Mouse (Mus musculus) CH12.LX (cell line): ENCODE data around the gene Sp100. TPM values are rescaled to one million over a fixed set of nuclear protein-coding genes. Genes with fewer than 3 reads are reported as not detected.

Experiments used
- DNase-seq: peaks from one replicate; pipeline ENCODE4 v3.0.0-alpha.2; 2013; ENCODE audit errors: extremely low read depth
- H3K27ac ChIP-seq: 2 replicates; pipeline ENCODE4 v1.5.1; 2012; ENCODE audit warnings: low read depth, mild to moderate bottlenecking, control low read depth, moderate library complexity; ENCODE audit not compliant: insufficient read depth
- H3K27me3 ChIP-seq: replicated peaks from 2 replicates; pipeline ENCODE3; 2012; ENCODE audit warnings: inconsistent platforms
- H3K36me3 ChIP-seq, 2 experiments: replicated peaks in 1 of 2; 2 replicates each; pipeline versions ENCODE3 to v1.6.1; 2012; ENCODE audit warnings: inconsistent platforms in 1 of 2, low read length in 1 of 2, mild to moderate bottlenecking in 1 of 2, mixed read lengths in 1 of 2, moderate library complexity in 1 of 2; ENCODE audit not compliant: control insufficient read depth in 1 of 2, insufficient read depth in 1 of 2
- H3K4me1 ChIP-seq, 2 experiments: 2 replicates each; pipeline ENCODE4 v1.6.1; 2012; ENCODE audit warnings: inconsistent platforms in 1 of 2, moderate library complexity in 1 of 2; ENCODE audit not compliant: insufficient read depth in 2 of 2, control insufficient read depth in 1 of 2
- H3K4me2 ChIP-seq: 2 replicates; pipeline ENCODE4 v1.6.1; 2012; ENCODE audit warnings: low read depth, mild to moderate bottlenecking, control low read depth; ENCODE audit not compliant: poor library complexity, insufficient read depth, severe bottlenecking
- H3K4me3 ChIP-seq, 3 experiments: fragments of 150-350 bp in 1 of 3; sonication (generic) in 1 of 3; replicated peaks in 1 of 3; 2 replicates each; pipeline versions ENCODE3 to v1.5.1; 2011 to 2012; ENCODE audit warnings: low read depth in 2 of 3, low read length in 2 of 3, mild to moderate bottlenecking in 2 of 3, moderate library complexity in 2 of 3, control low read depth in 1 of 3, improper control_type of control experiment in 1 of 3, inconsistent platforms in 1 of 3, mixed read lengths in 1 of 3; ENCODE audit not compliant: poor library complexity in 1 of 3
- H3K79me2 ChIP-seq: replicated peaks from 2 replicates; pipeline ENCODE4 v1.6.1; 2012; ENCODE audit warnings: mild to moderate bottlenecking, moderate library complexity; ENCODE audit not compliant: control insufficient read depth, poor library complexity, insufficient read depth, severe bottlenecking; ENCODE audit errors: extremely low read depth
- H3K9ac ChIP-seq: 2 replicates; pipeline ENCODE4 v1.6.1; 2012; ENCODE audit warnings: low read depth, mild to moderate bottlenecking, control low read depth, moderate library complexity; ENCODE audit not compliant: insufficient read depth
- H3K9me3 ChIP-seq: replicated peaks from 2 replicates; pipeline ENCODE3; 2012; ENCODE audit warnings: low read length, inconsistent platforms, mixed read lengths
- BHLHE40 ChIP-seq: IDR thresholded peaks from 2 replicates; pipeline ENCODE4 v1.6.1; 2011; ENCODE audit warnings: mild to moderate bottlenecking, low read depth, low read length, improper control_type of control experiment
- CHD1 ChIP-seq: IDR thresholded peaks from 2 replicates; pipeline ENCODE4 v1.6.1; 2012; ENCODE audit warnings: low read depth, low read length, improper control_type of control experiment, inconsistent platforms
- CHD2 ChIP-seq: IDR thresholded peaks from 2 replicates; pipeline ENCODE4 v1.6.1; 2011; ENCODE audit warnings: low read length, improper control_type of control experiment
- EP300 ChIP-seq: IDR thresholded peaks from 2 replicates; pipeline ENCODE4 v1.6.1; 2011; ENCODE audit warnings: low read length, improper control_type of control experiment
- ETS1 ChIP-seq: conservative IDR thresholded peaks from 2 replicates; pipeline ENCODE4 v1.6.1; 2012; ENCODE audit warnings: low read depth, mild to moderate bottlenecking, inconsistent platforms, low read length, improper control_type of control experiment, moderate library complexity
- GABPA ChIP-seq: IDR thresholded peaks from 2 replicates; pipeline ENCODE4 v1.6.1; 2012; ENCODE audit warnings: low read depth, low read length, improper control_type of control experiment, inconsistent platforms; ENCODE audit not compliant: insufficient replicate concordance
- HCFC1 ChIP-seq: IDR thresholded peaks from 2 replicates; pipeline ENCODE4 v1.6.1; 2012; ENCODE audit warnings: low read depth, mild to moderate bottlenecking, inconsistent platforms, low read length, improper control_type of control experiment
- IRF4 ChIP-seq: IDR thresholded peaks from 2 replicates; pipeline ENCODE4 v1.6.1; 2014; ENCODE audit warnings: low read depth, mild to moderate bottlenecking, inconsistent platforms, low read length, improper control_type of control experiment
- JUN ChIP-seq: IDR thresholded peaks from 2 replicates; pipeline ENCODE4 v1.6.1; 2011; ENCODE audit warnings: low read depth, mild to moderate bottlenecking, low read length, improper control_type of control experiment, moderate library complexity; ENCODE audit not compliant: insufficient read depth
- KAT2A ChIP-seq: IDR thresholded peaks from 2 replicates; pipeline ENCODE4 v1.6.1; 2012; ENCODE audit warnings: low read length, improper control_type of control experiment, inconsistent platforms; ENCODE audit not compliant: insufficient replicate concordance
- MAFK ChIP-seq: IDR thresholded peaks from 2 replicates; pipeline ENCODE4 v1.6.1; 2011; ENCODE audit warnings: low read length, improper control_type of control experiment; ENCODE audit not compliant: insufficient replicate concordance
- MAZ ChIP-seq: IDR thresholded peaks from 2 replicates; pipeline ENCODE4 v1.6.1; 2012; ENCODE audit warnings: low read depth, mild to moderate bottlenecking, inconsistent platforms, low read length, improper control_type of control experiment, moderate library complexity
- MEF2A ChIP-seq: IDR thresholded peaks from 2 replicates; pipeline ENCODE4 v1.6.1; 2014; ENCODE audit warnings: low read depth, mild to moderate bottlenecking, inconsistent platforms, low read length, improper control_type of control experiment, borderline replicate concordance
- MXI1 ChIP-seq: IDR thresholded peaks from 2 replicates; pipeline ENCODE4 v1.6.1; 2011; ENCODE audit warnings: mild to moderate bottlenecking, low read depth, low read length, improper control_type of control experiment
- MYC ChIP-seq: IDR thresholded peaks from 2 replicates; pipeline ENCODE4 v1.6.1; 2011; ENCODE audit warnings: low read depth, mild to moderate bottlenecking, improper control_type of control experiment, low read length
- PAX5 ChIP-seq: IDR thresholded peaks from 2 replicates; pipeline ENCODE4 v1.6.1; 2012; ENCODE audit warnings: low read length, inconsistent platforms, mixed read lengths
- POLR2A ChIP-seq: IDR thresholded peaks from 2 replicates; pipeline ENCODE4 v1.6.1; 2011; ENCODE audit warnings: low read depth, mild to moderate bottlenecking, improper control_type of control experiment, low read length
- POLR2AphosphoS2 ChIP-seq: IDR thresholded peaks from 2 replicates; pipeline ENCODE4 v1.6.1; 2011; ENCODE audit warnings: low read depth, low read length, improper control_type of control experiment
- RAD21 ChIP-seq: IDR thresholded peaks from 2 replicates; pipeline ENCODE4 v1.6.1; 2011; ENCODE audit warnings: low read depth, mild to moderate bottlenecking, low read length, improper control_type of control experiment, moderate library complexity
- RCOR1 ChIP-seq: conservative IDR thresholded peaks from 2 replicates; pipeline ENCODE4 v1.6.1; 2012; ENCODE audit warnings: low read depth, mild to moderate bottlenecking, inconsistent platforms, low read length, improper control_type of control experiment
- SIN3A ChIP-seq: IDR thresholded peaks from 2 replicates; pipeline ENCODE4 v1.6.1; 2012; ENCODE audit warnings: low read length, improper control_type of control experiment, inconsistent platforms
- SMC3 ChIP-seq: IDR thresholded peaks from 2 replicates; pipeline ENCODE4 v1.6.1; 2011; ENCODE audit warnings: low read depth, low read length, improper control_type of control experiment
- TCF12 ChIP-seq: IDR thresholded peaks from 2 replicates; pipeline ENCODE4 v1.6.1; 2014; ENCODE audit warnings: low read depth, mild to moderate bottlenecking, inconsistent platforms, low read length, improper control_type of control experiment
- UBTF ChIP-seq: IDR thresholded peaks from 2 replicates; pipeline ENCODE4 v1.6.1; 2012; ENCODE audit warnings: low read depth, mild to moderate bottlenecking, inconsistent platforms, low read length, improper control_type of control experiment, moderate library complexity
- ZC3H11A ChIP-seq: IDR thresholded peaks from 2 replicates; pipeline ENCODE4 v1.6.1; 2012; ENCODE audit warnings: low read depth, mild to moderate bottlenecking, inconsistent platforms, low read length, improper control_type of control experiment
- ZNF384 ChIP-seq: IDR thresholded peaks from 2 replicates; pipeline ENCODE4 v1.6.1; 2012; ENCODE audit warnings: low read depth, low read length, improper control_type of control experiment, inconsistent platforms
- dilution Hi-C: fragments of 300-500 bp; cut with MboI; formaldehyde crosslinking; loops from 2 replicates; pipeline ENCODE4 v1.14.3; 2020; ENCODE audit warnings: low sequenced_read_pairs; ENCODE audit not compliant: extremely low pct_unique_long_range_greater_than_20kb, extremely low pct_ligation_motif_present
- in situ Hi-C: fragments of 300-500 bp; cut with MboI; formaldehyde crosslinking; loops from 3 replicates; pipeline ENCODE4 v1.14.3; 2019; ENCODE audit warnings: low sequenced_read_pairs, low pct_ligation_motif_present, low pct_unique_long_range_greater_than_20kb, mixed read lengths
- polyA plus RNA-seq: library from polyadenylated mRNA; unstranded; fragments of >175 nt; gene quantifications from 2 replicates; pipeline ENCODE4 v1.2.1, GENCODE M21; 2012; ENCODE audit warnings: low read depth; ENCODE audit not compliant: insufficient read length
- total RNA-seq, 2 experiments: library from RNA; depleted of rRNA; stranded (reverse); fragments of 300-350 nt in 1 of 2; fragments of >200 nt in 1 of 2; gene quantifications; 2 replicates each; pipeline ENCODE4 v1.2.3; 2012 to 2014

The Sp100 gene
- total and polyA plus RNA-seq, 3 experiments: 24.7 to 74.0 (median 59.5) TPM

GRCm38 (mm10) chr1:85740923-85741322 lies 91.1 kb downstream of the Sp100 start:
- Histone ChIP-seq H3K36me3 (peaks cover 0 to 32% of the 10 kb centered on the region in 2 experiments), H3K4me3 (no peak overlapping the region), H3K79me2 (no peaks in the 10 kb centered on the region; the same call in 1 of the 2 replicates), H3K4me2 (no peak overlapping the region; the same call in 1 of the 2 replicates), H3K9ac (no peak overlapping the region), H3K27me3 (no peaks in the 10 kb centered on the region), H3K27ac (no peak overlapping the region), H3K4me1 (peaks cover 19 to 69% of the 10 kb centered on the region in 2 experiments), H3K9me3 (peaks cover 5% of the 10 kb centered on the region)
- dilution Hi-C loops (no loop called here), in situ Hi-C loops (no loop called here)
- TF ChIP-seq MAZ (no peak), KAT2A (no peak), TCF12 (no peak), UBTF (no peak), POLR2A (no peak), JUN (no peak), BHLHE40 (no peak), PAX5 (no peak)
- no peak for DNase-seq

DNA sequence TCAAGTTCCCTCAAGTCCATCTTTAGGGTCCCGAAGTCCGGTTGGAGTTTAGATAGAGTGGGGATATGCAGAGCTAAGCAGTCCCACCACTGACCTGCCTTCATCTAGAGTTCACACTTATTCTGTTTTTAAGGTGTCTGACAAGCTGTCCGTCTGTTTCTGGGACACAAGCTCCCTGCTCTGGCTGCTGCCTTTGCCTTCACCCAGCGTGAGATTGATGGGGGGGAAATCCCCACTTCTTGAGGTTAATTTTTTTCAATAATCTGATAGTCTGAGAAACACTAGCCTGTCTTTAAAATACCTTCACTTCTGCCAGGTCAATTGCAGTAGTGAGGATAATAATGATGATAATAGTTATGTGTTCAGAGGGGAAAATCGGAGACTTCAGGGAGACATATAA lies 92.5 kb downstream of the Sp100 start:
- peaks cover 19 to 73% of the 10 kb centered on the region in 2 experiments for H3K4me1 ChIP-seq
- DNase-seq: no peak
- H3K79me2 ChIP-seq: no peaks in the 10 kb centered on the region
- in situ Hi-C loops: no loop called here
- no peak overlapping the region for H3K4me3 ChIP-seq
- TF ChIP-seq ZC3H11A (no peak), RAD21 (no peak), MAZ (no peak), KAT2A (no peak), IRF4 (no peak), CHD2 (no peak), ZNF384 (peak; percentile 80), MAFK (no peak), MXI1 (0 out of 2 replicates have a peak, but pooled peaks have one; percentile 35), RCOR1 (no peak), MEF2A (0 out of 2 replicates have a peak, but pooled peaks have one; percentile 28), SMC3 (no peak), BHLHE40 (peak; percentile 26; the same call in 1 of the 2 replicates), SIN3A (peak; percentile 49; the same call in 1 of the 2 replicates), PAX5 (no peak), EP300 (peak; percentile 35; the same call in 1 of the 2 replicates), POLR2AphosphoS2 (peak; percentile 39; the same call in 1 of the 2 replicates), GABPA (no peak), MYC (0 out of 2 replicates have a peak, but pooled peaks have one; percentile 19), TCF12 (peak; percentile 31; the same call in 1 of the 2 replicates), ETS1 (no peak; the same call in 1 of the 2 replicates), CHD1 (0 out of 2 replicates have a peak, but pooled peaks have one; percentile 34), HCFC1 (no peak), JUN (no peak)
- TF ChIP-seq, all 38 proteins: peak for 10
- Histone ChIP-seq H3K27ac (peak overlapping the region; percentile 22; the same call in 1 of the 2 replicates), H3K4me2 (peak overlapping the region; percentile 48), H3K27me3 (no peaks in the 10 kb centered on the region), H3K9me3 (peaks cover 5% of the 10 kb centered on the region), H3K36me3 (peaks cover 0 to 32% of the 10 kb centered on the region in 2 experiments), H3K9ac (0 out of 2 replicates have a peak overlapping the region, but pooled peaks have one; percentile 1)
- dilution Hi-C loops: no loop called here
